Mouse (Mus musculus) thymus, adult 2 months (tissue): ENCODE data around the gene Mcur1.

ENCODE experiments used
- CTCF ChIP-seq: fragments of 200-500 bp; IDR thresholded peaks from 2 replicates; pipeline ENCODE4 v1.5.1; 2012; ENCODE audit warnings: mild to moderate bottlenecking, control low read depth, low read length, moderate library complexity, borderline replicate concordance; ENCODE audit not compliant: control insufficient read depth, poor library complexity, insufficient read depth; ENCODE audit errors: extremely low read depth
- POLR2A ChIP-seq: fragments of 200-500 bp; IDR thresholded peaks from 2 replicates; pipeline ENCODE4 v1.6.1; 2012; ENCODE audit warnings: mild to moderate bottlenecking, low read length, control low read depth, moderate library complexity; ENCODE audit not compliant: control insufficient read depth, poor library complexity, insufficient read depth; ENCODE audit errors: extremely low read depth

DNA sequence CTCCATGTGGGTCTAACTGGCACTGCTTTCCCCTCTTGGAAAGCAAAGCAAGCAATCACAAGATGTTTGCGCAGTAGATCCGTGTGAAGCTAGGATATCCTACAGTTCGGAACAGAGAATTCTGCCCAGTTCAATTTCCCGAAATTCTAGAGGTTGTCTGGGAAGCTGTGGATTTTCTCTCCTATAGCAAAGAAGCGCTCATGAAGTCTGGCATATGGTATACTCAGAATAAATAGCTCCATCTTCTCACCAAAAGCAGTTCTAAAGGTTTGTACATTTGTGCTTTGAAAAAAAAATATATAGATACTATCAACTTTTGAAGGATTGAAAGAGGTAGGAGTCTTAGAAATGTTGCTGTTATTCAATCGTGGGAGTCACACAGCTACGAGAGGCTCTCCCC lies 64.3 kb downstream of the Mcur1 start:
- no peak for TF ChIP-seq POLR2A
- no peak for TF ChIP-seq CTCF
